Mouse (Mus musculus): ENCODE measurements around the gene Dhfr.

GRCm38 (mm10) chr13:92393047-92393661 lies 38.6 kb downstream of the Dhfr start:
- TF ChIP-seq ZNF384 (IDR thresholded peaks at IDR 0.05; ENCODE audit: low read depth, low read length) (no peak), CTCF (IDR thresholded peaks at IDR 0.05 in 2 of 3, conservative IDR thresholded peaks at IDR 0.05 in 1 of 3; ENCODE audit: control insufficient read depth in 1 of 3, insufficient read depth in 1 of 3, low read depth in 2 of 3, low read length in 3 of 3, poor library complexity in 1 of 3, severe bottlenecking in 1 of 3) (no peak), KAT2A (conservative IDR thresholded peaks at IDR 0.05; ENCODE audit: low read depth, low read length) (no peak), ZC3H11A (IDR thresholded peaks at IDR 0.05; ENCODE audit: low read depth, low read length) (no peak), EP300 (IDR thresholded peaks at IDR 0.05; ENCODE audit: low read depth in 1 of 2, low read length in 2 of 2) (no peak), POLR2AphosphoS5 (IDR thresholded peaks at IDR 0.05; ENCODE audit: borderline replicate concordance, low read depth, low read length) (no peak), POLR2A (IDR thresholded peaks at IDR 0.05; ENCODE audit: control insufficient read depth in 1 of 2, insufficient read depth in 1 of 2, low read depth in 1 of 2, low read length in 2 of 2, poor library complexity in 1 of 2) (no peak), NRF1 (IDR thresholded peaks at IDR 0.05; ENCODE audit: insufficient read depth, low read depth, low read length, poor library complexity, severe bottlenecking) (no peak), MEF2A (IDR thresholded peaks at IDR 0.05; ENCODE audit: extremely low read depth, insufficient replicate concordance, low read depth, low read length, poor library complexity, severe bottlenecking) (no peak), MAX (IDR thresholded peaks at IDR 0.05; ENCODE audit: low read length) (no peak), GABPA (IDR thresholded peaks at IDR 0.05; ENCODE audit: low read depth, low read length) (no peak), ZKSCAN1 (IDR thresholded peaks at IDR 0.05; ENCODE audit: low read depth, low read length) (no peak), MAFK (IDR thresholded peaks at IDR 0.05; ENCODE audit: borderline replicate concordance, low read depth, low read length) (no peak)

Data from MEL (cell line).